Mouse (Mus musculus) myocyte (in vitro differentiated cells): ENCODE data around the gene Syt6.

Experiments
- E2F4 ChIP-seq: IDR thresholded peaks from one replicate; pipeline ENCODE4 v1.6.1; 2011; ENCODE audit warnings: mild to moderate bottlenecking, control low read depth, moderate library complexity; ENCODE audit not compliant: insufficient read depth
- MAX ChIP-seq: IDR thresholded peaks from one replicate; pipeline ENCODE4 v1.6.1; 2011; ENCODE audit warnings: low read depth, mild to moderate bottlenecking, control low read depth
- MYOD1 ChIP-seq, 3 experiments: IDR thresholded peaks; one replicate each; pipeline ENCODE4 v1.6.1; 2011; ENCODE audit warnings: control low read depth in 2 of 3, low read depth in 2 of 3, mild to moderate bottlenecking in 2 of 3, moderate library complexity in 1 of 3; ENCODE audit not compliant: insufficient read length in 2 of 3, control insufficient read depth in 1 of 3
- POLR2A ChIP-seq: IDR thresholded peaks from one replicate; pipeline ENCODE4 v1.6.1; 2011; ENCODE audit warnings: low read depth, mild to moderate bottlenecking, control low read depth, moderate library complexity; ENCODE audit not compliant: insufficient read length
- POLR2AphosphoS2 ChIP-seq: IDR thresholded peaks from one replicate; pipeline ENCODE4 v1.6.1; 2011; ENCODE audit warnings: low read depth, control low read depth; ENCODE audit not compliant: insufficient read length
- SRF ChIP-seq: IDR thresholded peaks from one replicate; pipeline ENCODE4 v1.6.1; 2011; ENCODE audit warnings: low read depth; ENCODE audit not compliant: control insufficient read depth, insufficient read length
- TCF12 ChIP-seq: IDR thresholded peaks from one replicate; pipeline ENCODE4 v1.6.1; 2011; ENCODE audit warnings: mild to moderate bottlenecking, control low read depth; ENCODE audit not compliant: poor library complexity, insufficient read depth, severe bottlenecking
- USF1 ChIP-seq: IDR thresholded peaks from one replicate; pipeline ENCODE4 v1.6.1; 2011; ENCODE audit warnings: low read depth, mild to moderate bottlenecking, control low read depth, moderate library complexity

DNA sequence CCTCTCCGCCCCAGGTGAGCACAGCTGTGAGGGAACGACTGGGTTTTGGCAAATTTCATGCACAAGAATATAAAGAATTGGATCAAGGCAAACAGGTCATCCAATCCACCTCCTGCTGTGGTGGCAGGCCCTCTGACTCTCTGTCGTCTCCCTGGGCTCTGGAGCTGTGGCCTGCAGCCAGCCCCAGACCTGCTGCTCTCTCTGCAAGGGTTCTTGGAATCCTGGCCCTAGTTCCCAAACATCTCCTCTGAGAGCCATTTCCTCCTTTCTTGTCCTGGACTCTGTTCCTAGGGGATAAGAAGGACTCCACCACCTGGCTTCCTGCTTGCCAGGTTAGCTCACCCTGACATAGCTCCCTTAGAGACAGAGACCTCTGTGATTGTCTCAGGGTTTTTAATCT, 7.8 kb upstream of the Syt6 start:
- TF ChIP-seq MAX = no peak
- TF ChIP-seq POLR2A = no peak
- no peak for TF ChIP-seq MYOD1 (IDR thresholded peaks at IDR 0.05; ENCODE audit: control insufficient read depth in 1 of 3, insufficient read length in 2 of 3, low read depth in 2 of 3)
- no peak for TF ChIP-seq POLR2AphosphoS2
- TF ChIP-seq TCF12 = no peak
- TF ChIP-seq SRF = no peak
- no peak for TF ChIP-seq E2F4
- TF ChIP-seq USF1 = no peak
